Mouse (Mus musculus): Measurements from ENCODE around the gene Lin7c. TPM values are rescaled to one million over a fixed set of nuclear protein-coding genes. Genes with fewer than 3 reads are reported as not detected.

The Lin7c gene
- polyA plus RNA-seq, 2 experiments: 20.5 to 53.4 TPM

DNA sequence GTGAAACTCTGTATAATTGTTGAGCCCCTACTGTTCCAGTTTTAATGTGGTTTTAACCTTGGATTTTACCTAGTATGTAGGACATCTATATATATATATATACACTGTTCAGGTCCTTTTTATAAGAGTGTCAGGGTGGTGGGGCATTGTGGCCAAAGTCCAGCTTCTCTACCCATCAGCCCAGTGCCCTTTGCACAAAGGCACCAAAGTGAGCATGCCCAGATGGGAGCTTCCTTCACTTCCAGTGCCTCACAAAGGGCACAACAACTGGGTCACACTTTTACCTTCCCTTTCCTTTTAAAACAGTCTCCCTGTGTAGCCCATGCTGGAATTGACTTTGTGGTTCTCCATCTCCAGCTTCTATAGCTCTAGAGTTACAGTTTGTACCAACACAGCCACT is 23.9 kb downstream of the Lin7c start:
- no peaks in the 10 kb centered on the region for H3K27me3 ChIP-seq (ENCODE audit: control insufficient read depth, insufficient read depth, low read length)
- TF ChIP-seq POLR2A (IDR thresholded peaks at IDR 0.05; ENCODE audit: borderline replicate concordance, extremely low read depth, insufficient read depth, insufficient read length): no peak
- no peak overlapping the region for H3K4me2 ChIP-seq (replicated peaks; ENCODE audit: low read depth, low read length, severe bottlenecking)
- no peak overlapping the region for H3K4me3 ChIP-seq (replicated peaks; ENCODE audit: low read length)
- no peak overlapping the region for H3K27ac ChIP-seq (replicated peaks; ENCODE audit: low read depth, low read length)
- H3K9ac ChIP-seq (ENCODE audit: low read depth, low read length, severe bottlenecking): no peak overlapping the region
- peaks cover 4% of the 10 kb centered on the region; the same call in 1 of the 2 replicates for H3K9me3 ChIP-seq (ENCODE audit: control insufficient read depth, low read length)
- H3K36me3 ChIP-seq (ENCODE audit: control insufficient read depth, insufficient read depth, low read length): no peaks in the 10 kb centered on the region; the same call in 1 of the 2 replicates
- ATAC-seq (ENCODE audit: low FRiP score, low read depth) (no peak), DNase-seq (ENCODE audit: low spot score) (no peak)
- H3K4me1 ChIP-seq (ENCODE audit: control insufficient read depth, insufficient read depth, low read length): peaks cover 11% of the 10 kb centered on the region

DNA sequence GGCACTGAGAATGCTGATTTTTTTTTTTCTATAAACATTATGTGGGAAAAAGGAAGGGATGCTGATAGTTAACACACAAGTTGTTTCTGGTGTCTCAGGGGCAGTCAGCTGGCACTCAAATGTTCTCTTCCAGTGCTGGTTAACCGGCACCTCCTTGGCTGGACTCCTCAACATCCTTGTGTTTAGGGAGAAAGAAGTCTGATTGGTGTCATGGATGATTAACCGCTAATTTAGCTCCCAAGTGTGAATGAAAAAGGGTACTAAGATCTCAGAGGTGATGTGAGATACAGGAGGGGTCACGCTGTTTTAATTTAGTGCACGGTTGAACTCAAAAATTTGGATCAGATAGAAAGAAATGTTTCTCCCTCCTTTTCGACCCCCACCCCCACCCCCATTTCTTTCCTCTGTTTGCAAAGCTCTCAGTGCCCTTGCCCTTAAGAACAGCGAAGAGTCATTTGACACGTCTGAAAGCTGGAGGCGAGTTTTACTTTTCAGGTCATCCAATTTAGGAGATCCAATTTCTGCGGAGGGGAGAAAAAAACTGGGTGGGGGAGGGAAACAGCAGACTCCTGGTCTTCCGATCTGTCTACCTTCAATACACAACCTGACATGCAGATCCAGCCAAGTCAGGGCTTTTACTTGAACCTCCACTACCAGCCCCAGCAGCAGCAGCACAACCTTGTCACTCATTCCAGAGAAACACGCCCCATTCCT is 26.3 kb downstream of the Lin7c start:
- no peak overlapping the region for H3K27ac ChIP-seq (replicated peaks; ENCODE audit: low read depth, low read length)
- H3K4me3 ChIP-seq (replicated peaks; ENCODE audit: low read length): peak overlapping the region; percentile 90
- no peaks in the 10 kb centered on the region; the same call in 1 of the 2 replicates for H3K36me3 ChIP-seq (ENCODE audit: control insufficient read depth, insufficient read depth, low read length)
- WGBS: 4% methylated on average over 11 of the region's 11 CpGs
- no peak; the same call in 1 of the 2 replicates for ATAC-seq (ENCODE audit: low FRiP score, low read depth)
- no peaks in the 10 kb centered on the region for H3K9me3 ChIP-seq (ENCODE audit: control insufficient read depth, low read length)
- no peak for TF ChIP-seq POLR2A (IDR thresholded peaks at IDR 0.05; ENCODE audit: borderline replicate concordance, extremely low read depth, insufficient read depth, insufficient read length)
- H3K9ac ChIP-seq (ENCODE audit: low read depth, low read length, severe bottlenecking): no peak overlapping the region
- no peak for DNase-seq (ENCODE audit: low spot score)
- no peaks in the 10 kb centered on the region for H3K27me3 ChIP-seq (ENCODE audit: control insufficient read depth, insufficient read depth, low read length)
- peaks cover 31% of the 10 kb centered on the region for H3K4me1 ChIP-seq (ENCODE audit: control insufficient read depth, insufficient read depth, low read length)
- peak overlapping the region; percentile 82 for H3K4me2 ChIP-seq (replicated peaks; ENCODE audit: low read depth, low read length, severe bottlenecking)

- Histone ChIP-seq H3K27ac (replicated peaks; ENCODE audit: low read depth, low read length) (peak within 1 kb of the TSS; percentile 96), H3K27me3 (ENCODE audit: control insufficient read depth, insufficient read depth, low read length) (no peaks in the 10 kb centered on the region), H3K9ac (ENCODE audit: low read depth, low read length, severe bottlenecking) (peak within 1 kb of the TSS; percentile 94), H3K36me3 (ENCODE audit: control insufficient read depth, insufficient read depth, low read length) (no peaks in the 10 kb centered on the region), H3K4me2 (replicated peaks; ENCODE audit: low read depth, low read length, severe bottlenecking) (peak within 1 kb of the TSS; percentile 82), H3K4me1 (ENCODE audit: control insufficient read depth, insufficient read depth, low read length) (peaks cover 32% of the 10 kb centered on the region), H3K9me3 (ENCODE audit: control insufficient read depth, low read length) (no peaks in the 10 kb centered on the region), H3K4me3 (replicated peaks; ENCODE audit: low read length) (peak within 1 kb of the TSS; percentile 90)
- under 1% methylated on average over 58 of the region's 111 CpGs for WGBS
- DNase-seq (ENCODE audit: low spot score): peak; percentile 96
- ATAC-seq (ENCODE audit: low FRiP score, low read depth): peak; percentile 98
- peak; percentile 86; the same call in 1 of the 2 replicates for TF ChIP-seq POLR2A (IDR thresholded peaks at IDR 0.05; ENCODE audit: borderline replicate concordance, extremely low read depth, insufficient read depth, insufficient read length)
Measured at GRCm38 (mm10) chr2:109917496-109918413, 27.1 kb downstream of the Lin7c start, which contains the start of gene Lgr4. Lgr4 (plus strand) TSS chr2:109917647.

- DNase-seq (ENCODE audit: low spot score): no peak
- Histone ChIP-seq H3K9ac (ENCODE audit: low read depth, low read length, severe bottlenecking) (peak overlapping the region; percentile 94), H3K4me2 (replicated peaks; ENCODE audit: low read depth, low read length, severe bottlenecking) (peak overlapping the region; percentile 82), H3K27me3 (ENCODE audit: control insufficient read depth, insufficient read depth, low read length) (no peaks in the 10 kb centered on the region), H3K9me3 (ENCODE audit: control insufficient read depth, low read length) (no peaks in the 10 kb centered on the region), H3K4me3 (replicated peaks; ENCODE audit: low read length) (peak overlapping the region; percentile 90), H3K27ac (replicated peaks; ENCODE audit: low read depth, low read length) (peak overlapping the region; percentile 96), H3K36me3 (ENCODE audit: control insufficient read depth, insufficient read depth, low read length) (no peaks in the 10 kb centered on the region), H3K4me1 (ENCODE audit: control insufficient read depth, insufficient read depth, low read length) (peaks cover 32% of the 10 kb centered on the region)
- no peak for TF ChIP-seq POLR2A (IDR thresholded peaks at IDR 0.05; ENCODE audit: borderline replicate concordance, extremely low read depth, insufficient read depth, insufficient read length)
- no peak for ATAC-seq (ENCODE audit: low FRiP score, low read depth)
- WGBS: 8% methylated on average over 22 of the region's 22 CpGs
Measured at GRCm38 (mm10) chr2:109918592-109919262, 28.1 kb downstream of the Lin7c start.

DNA sequence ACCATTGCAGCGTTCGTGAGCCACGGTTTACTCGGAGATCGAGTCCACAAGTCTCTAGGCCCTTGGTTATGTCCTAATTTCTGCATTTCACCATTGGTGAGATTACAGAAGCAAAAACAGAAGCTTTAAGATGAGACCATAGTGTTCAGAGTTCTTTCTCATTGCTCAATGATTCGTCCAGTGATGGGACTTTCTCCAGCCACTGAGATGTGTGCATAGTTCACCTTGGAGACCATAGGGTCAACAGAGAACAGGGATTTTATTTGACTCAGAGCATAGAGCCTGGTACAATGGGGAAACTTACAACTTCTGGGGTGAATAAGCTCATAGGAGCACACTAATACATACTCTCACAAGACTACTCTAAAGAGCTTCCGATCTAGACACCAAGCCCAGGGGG is 29.8 kb downstream of the Lin7c start:
- no peak for ATAC-seq (ENCODE audit: low FRiP score, low read depth)
- TF ChIP-seq POLR2A (IDR thresholded peaks at IDR 0.05; ENCODE audit: borderline replicate concordance, extremely low read depth, insufficient read depth, insufficient read length): no peak
- H3K4me2 ChIP-seq (replicated peaks; ENCODE audit: low read depth, low read length, severe bottlenecking): peak overlapping the region; percentile 82
- H3K4me1 ChIP-seq (ENCODE audit: control insufficient read depth, insufficient read depth, low read length): peaks cover 32% of the 10 kb centered on the region
- no peak overlapping the region for H3K27ac ChIP-seq (replicated peaks; ENCODE audit: low read depth, low read length)
- WGBS: 81% methylated on average over 7 of the region's 7 CpGs
- no peaks in the 10 kb centered on the region for H3K27me3 ChIP-seq (ENCODE audit: control insufficient read depth, insufficient read depth, low read length)
- peak overlapping the region; percentile 90 for H3K4me3 ChIP-seq (replicated peaks; ENCODE audit: low read length)
- no peak for DNase-seq (ENCODE audit: low spot score)
- no peaks in the 10 kb centered on the region for H3K9me3 ChIP-seq (ENCODE audit: control insufficient read depth, low read length)
- H3K9ac ChIP-seq (ENCODE audit: low read depth, low read length, severe bottlenecking): peak overlapping the region; percentile 29
- H3K36me3 ChIP-seq (ENCODE audit: control insufficient read depth, insufficient read depth, low read length): 0 out of 2 replicates have a peak, but pooled peaks cover under 1% of the 10 kb centered on the region
